Mouse (Mus musculus) C2C12 (cell line): ENCODE data around the gene Mcm9.

Source experiments
- CTCF ChIP-seq: IDR thresholded peaks from one replicate; pipeline ENCODE4 v1.5.1; 2011; ENCODE audit not compliant: control insufficient read depth, insufficient read depth, insufficient read length
- FOSL1 ChIP-seq: IDR thresholded peaks from one replicate; pipeline ENCODE4 v1.8.0; 2011; ENCODE audit warnings: mild to moderate bottlenecking, low read length; ENCODE audit not compliant: poor library complexity, insufficient read depth, severe bottlenecking
- MAX ChIP-seq: IDR thresholded peaks from one replicate; pipeline ENCODE4 v1.6.1; 2011; ENCODE audit warnings: mild to moderate bottlenecking, control low read depth
- MYOG ChIP-seq: IDR thresholded peaks from one replicate; pipeline ENCODE4 v1.6.1; 2011; ENCODE audit not compliant: control insufficient read depth, insufficient read length; ENCODE audit errors: extremely low read depth

- TF ChIP-seq CTCF (no peak), FOSL1 (no peak), MAX (no peak), MYOG (no peak)
Observed at GRCm38 (mm10) chr10:53499518-53499917, 130.7 kb downstream of the Mcm9 start.
